Mouse (Mus musculus) subcutaneous adipose tissue, adult 2 months (tissue): Measurements from ENCODE around the gene Hdgfl2. TPM values are rescaled to one million over a fixed set of nuclear protein-coding genes. Genes with fewer than 3 reads are reported as not detected.

Experiments
- polyA plus RNA-seq: library from polyadenylated mRNA; depleted of rRNA; stranded (reverse); fragments of >200 nt; gene quantifications from 2 replicates; pipeline ENCODE4 v1.2.3, GENCODE M21; 2012; ENCODE audit warnings: low replicate concordance; rRNA removed

Gene Hdgfl2
- polyA plus RNA-seq, result 20.9 and 56.5 TPM in 2 replicates

GRCm38 (mm10) chr17:56078880-56079795 lies at the start of gene Hdgfl2:
Gene Hdgfl2, plus strand, starts transcription at chr17:56079634.

GRCm38 (mm10) chr17:56036176-56036900 lies 43.1 kb upstream of the Hdgfl2 start, which contains the start of gene Sh3gl1:
Gene Sh3gl1, minus strand, starts transcription at chr17:56036635.

GRCm38 (mm10) chr17:56040030-56040856 lies 39.2 kb upstream of the Hdgfl2 start, which contains the start of gene Chaf1a:
Gene Chaf1a, plus strand, starts transcription at chr17:56040439.

GRCm38 (mm10) chr17:56074827-56075208 lies 4.6 kb upstream of the Hdgfl2 start, which contains the start of gene Ubxn6:
Gene Ubxn6, minus strand, starts transcription at chr17:56075028.

GRCm38 (mm10) chr17:56109219-56110051 lies 30.0 kb downstream of the Hdgfl2 start, which contains the start of gene Plin4:
Gene Plin4, minus strand, starts transcription at chr17:56109803.

GRCm38 (mm10) chr17:56117251-56117710 lies 37.8 kb downstream of the Hdgfl2 start, which contains the start of gene Plin5:
Gene Plin5, minus strand, starts transcription at chr17:56117596.

GRCm38 (mm10) chr17:56121826-56122225 lies 42.4 kb downstream of the Hdgfl2 start, which contains the start of gene Lrg1:
Gene Lrg1, minus strand, starts transcription at chr17:56122001.

GRCm38 (mm10) chr17:56139858-56140595 lies 60.6 kb downstream of the Hdgfl2 start, which contains the start of gene Sema6b:
Gene Sema6b, minus strand, starts transcription at chr17:56140343.

Other genes starting within 250 kb of the Hdgfl2 start
- 0.52 and 0.87 TPM in 2 replicates for gene Zfp119a, start 200.7 kb upstream of the Hdgfl2 start, polyA plus RNA-seq
- gene Zfp959, start 187.5 kb upstream of the Hdgfl2 start, polyA plus RNA-seq, result 1.1 and 1.4 TPM in 2 replicates
- gene Zfp119b, start 130.1 kb upstream of the Hdgfl2 start, polyA plus RNA-seq, result 0.67 and 0.75 TPM in 2 replicates
- 6.0 and 9.2 TPM in 2 replicates for gene Ebi3, start 127.0 kb upstream of the Hdgfl2 start, polyA plus RNA-seq
- 6.9 and 10.4 TPM in 2 replicates for gene Yju2, start 120.5 kb upstream of the Hdgfl2 start, polyA plus RNA-seq
- gene Shd, start 109.2 kb upstream of the Hdgfl2 start, polyA plus RNA-seq, result 0.56 and 13.0 TPM in 2 replicates
- gene Fsd1, start 93.1 kb upstream of the Hdgfl2 start, polyA plus RNA-seq, result 1.0 and 7.0 TPM in 2 replicates
- 25.3 and 34.1 TPM in 2 replicates for gene Stap2, start 74.0 kb upstream of the Hdgfl2 start, polyA plus RNA-seq
- 106 and 131 TPM in 2 replicates for gene Mpnd, start 73.9 kb upstream of the Hdgfl2 start, polyA plus RNA-seq
- 75.0 and 104 TPM in 2 replicates for gene Sh3gl1, start 43.0 kb upstream of the Hdgfl2 start, polyA plus RNA-seq
- 2.0 and 5.8 TPM in 2 replicates for gene Chaf1a, start 39.2 kb upstream of the Hdgfl2 start, polyA plus RNA-seq
- gene Ubxn6, start 4.6 kb upstream of the Hdgfl2 start, polyA plus RNA-seq, result 92.5 and 99.3 TPM in 2 replicates
- gene Plin4, start 30.2 kb downstream of the Hdgfl2 start, polyA plus RNA-seq, result 452 and 1,682 TPM in 2 replicates
- 12.6 and 29.9 TPM in 2 replicates for gene Plin5, start 38.0 kb downstream of the Hdgfl2 start, polyA plus RNA-seq
- 111 and 539 TPM in 2 replicates for gene Lrg1, start 42.4 kb downstream of the Hdgfl2 start, polyA plus RNA-seq
- gene Sema6b, start 60.7 kb downstream of the Hdgfl2 start, polyA plus RNA-seq, result 14.4 and 24.4 TPM in 2 replicates
- 8.3 and 9.0 TPM in 2 replicates for gene Tnfaip8l1, start 82.8 kb downstream of the Hdgfl2 start, polyA plus RNA-seq
- gene Mydgf, start 104.3 kb downstream of the Hdgfl2 start, polyA plus RNA-seq, result 64.9 and 80.9 TPM in 2 replicates
- 42.0 and 57.6 TPM in 2 replicates for gene Dpp9, start 139.3 kb downstream of the Hdgfl2 start, polyA plus RNA-seq
- gene Fem1a, start 177.2 kb downstream of the Hdgfl2 start, polyA plus RNA-seq, result 24.1 and 30.7 TPM in 2 replicates
- 16.9 and 26.3 TPM in 2 replicates for gene Ticam1, start 197.2 kb downstream of the Hdgfl2 start, polyA plus RNA-seq
- gene Plin3, start 213.2 kb downstream of the Hdgfl2 start, polyA plus RNA-seq, result 44.9 and 45.4 TPM in 2 replicates
- gene Arrdc5, start 220.7 kb downstream of the Hdgfl2 start, polyA plus RNA-seq, result not detected in 2 replicates
- gene Uhrf1, start 223.7 kb downstream of the Hdgfl2 start, polyA plus RNA-seq, result 2.5 and 24.0 TPM in 2 replicates
- gene Kdm4b, start 246.4 kb downstream of the Hdgfl2 start, polyA plus RNA-seq, result 32.1 and 45.8 TPM in 2 replicates